Mouse (Mus musculus): ENCODE results near the gene Msi2.

DNA sequence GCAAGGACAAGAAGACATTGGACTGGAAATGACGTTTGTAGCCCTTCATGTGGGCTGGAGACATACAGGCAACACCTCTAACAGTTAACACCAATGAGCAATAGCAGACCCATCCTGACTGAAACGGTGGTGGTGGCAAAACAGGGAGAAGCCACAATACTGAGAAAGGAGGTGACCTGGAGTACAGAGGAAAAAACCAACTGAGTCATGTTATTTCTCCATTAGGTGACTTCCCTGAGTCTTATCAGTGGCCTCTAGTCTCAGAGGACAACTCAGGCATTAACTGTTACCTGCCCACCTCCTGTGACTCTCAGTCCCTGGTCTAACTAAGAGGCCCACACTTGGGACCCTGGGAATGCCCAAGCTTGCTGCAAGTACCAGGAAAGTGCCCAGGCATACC lies 80.1 kb downstream of the Msi2 start:
- TF ChIP-seq POLR2A (IDR thresholded peaks at IDR 0.05; ENCODE audit: extremely low read depth, insufficient read depth, low read length) = no peak
- no peak for TF ChIP-seq CTCF (IDR thresholded peaks at IDR 0.05; ENCODE audit: low read depth, low read length)
